Mouse (Mus musculus) limb, embryonic 10.5 days (tissue): ENCODE measurements around the gene Smok3b. TPM values are rescaled to one million over a fixed set of nuclear protein-coding genes. Genes with fewer than 3 reads are reported as not detected.

ENCODE experiments used
- DNase-seq: peaks from one replicate; pipeline ENCODE4 v3.0.0-alpha.2; 2017; ENCODE audit warnings: low spot score
- H3K27ac ChIP-seq: fragments of 300-500 bp; sonication (generic); 2 replicates; pipeline ENCODE4 v1.5.1; 2016; ENCODE audit warnings: mild to moderate bottlenecking
- H3K27me3 ChIP-seq: fragments of 300-500 bp; sonication (generic); 2 replicates; pipeline ENCODE4 v1.6.1; 2016; ENCODE audit warnings: low read depth, mild to moderate bottlenecking; ENCODE audit not compliant: poor library complexity, severe bottlenecking
- H3K36me3 ChIP-seq: fragments of 300-500 bp; sonication (generic); 2 replicates; pipeline ENCODE4 v1.6.1; 2016; ENCODE audit warnings: mild to moderate bottlenecking, moderate library complexity
- H3K4me1 ChIP-seq: fragments of 300-500 bp; sonication (generic); 2 replicates; pipeline ENCODE4 v1.6.1; 2016
- H3K4me3 ChIP-seq: fragments of 300-500 bp; sonication (generic); 2 replicates; pipeline ENCODE4 v1.5.1; 2016; ENCODE audit warnings: mild to moderate bottlenecking, moderate library complexity
- H3K9me3 ChIP-seq: fragments of 300-500 bp; sonication (generic); replicated peaks from 2 replicates; pipeline ENCODE4 v1.6.1; 2016; ENCODE audit warnings: mild to moderate bottlenecking
- WGBS: fragments of 180-500 bp; shearing (Covaris S2); methylation state at CpG from one replicate; pipeline ENCODE4 v1.1.7; 2016; 5-methylcytosine and 5-hydroxymethylcytosine counted together
- polyA plus RNA-seq: library from polyadenylated mRNA; unstranded; fragments of >200 nt; fragmentation: Nextera tagmentation; extraction: Ambion mirVana; gene quantifications from 2 replicates; pipeline ENCODE4 v1.2.1, GENCODE M21; 2016

Smok3b gene
- polyA plus RNA-seq, 1 experiment from 2014 or later: not detected

DNA sequence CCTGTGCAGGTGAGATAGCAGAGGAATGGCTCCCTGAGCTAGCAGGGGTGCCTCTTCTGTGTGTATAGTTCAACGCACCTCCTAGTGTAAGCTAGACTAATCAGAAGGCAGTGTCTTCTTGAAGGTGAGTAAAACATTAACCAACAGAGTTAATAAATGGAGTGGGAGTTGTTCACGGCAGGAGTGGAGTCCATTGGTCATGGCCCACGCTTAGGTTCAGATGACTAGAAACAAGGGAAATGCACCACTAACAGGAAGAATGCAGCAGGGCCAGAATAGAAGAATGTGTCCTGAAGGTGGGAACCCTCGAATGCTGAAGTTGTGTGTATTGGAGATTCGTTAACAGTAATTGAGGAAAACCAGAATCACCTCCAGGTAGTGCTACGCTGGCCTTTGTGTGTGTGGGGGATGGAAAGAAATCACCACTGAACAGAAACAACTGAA lies 67.9 kb downstream of the Smok3b start:
- Histone ChIP-seq H3K36me3 (peaks cover 54% of the 10 kb centered on the region), H3K9me3 (no peaks in the 10 kb centered on the region), H3K27ac (no peak overlapping the region), H3K4me1 (peaks cover 12% of the 10 kb centered on the region), H3K4me3 (no peak overlapping the region), H3K27me3 (no peaks in the 10 kb centered on the region)
- DNase-seq: no peak
- 90% methylated on average over 6 of the region's 6 CpGs for WGBS

DNA sequence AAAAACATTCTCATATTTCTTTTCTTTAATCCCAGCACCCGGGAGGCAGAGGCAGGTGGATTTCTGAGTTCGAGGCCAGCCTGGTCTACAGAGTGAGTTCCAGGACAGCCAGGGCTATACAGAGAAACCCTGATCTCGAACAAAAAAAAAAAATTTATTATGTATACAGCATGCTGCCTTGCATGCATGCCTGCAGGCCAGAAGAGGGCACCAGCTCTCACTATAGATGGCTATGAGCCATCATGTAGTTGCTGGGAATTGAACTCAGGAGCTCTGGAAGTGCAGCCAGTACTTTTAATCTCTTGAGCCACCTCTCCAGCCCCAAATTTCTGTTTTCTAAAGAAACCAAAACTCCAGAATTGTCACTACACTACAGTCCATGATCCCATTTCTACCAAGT lies 69.0 kb downstream of the Smok3b start:
- H3K4me3 ChIP-seq: no peak overlapping the region
- WGBS: 90% methylated on average over 3 of the region's 3 CpGs
- H3K9me3 ChIP-seq: no peaks in the 10 kb centered on the region
- H3K36me3 ChIP-seq: peaks cover 66% of the 10 kb centered on the region
- H3K27ac ChIP-seq: no peak overlapping the region
- DNase-seq: no peak
- peaks cover 9% of the 10 kb centered on the region for H3K4me1 ChIP-seq
- no peaks in the 10 kb centered on the region for H3K27me3 ChIP-seq

DNA sequence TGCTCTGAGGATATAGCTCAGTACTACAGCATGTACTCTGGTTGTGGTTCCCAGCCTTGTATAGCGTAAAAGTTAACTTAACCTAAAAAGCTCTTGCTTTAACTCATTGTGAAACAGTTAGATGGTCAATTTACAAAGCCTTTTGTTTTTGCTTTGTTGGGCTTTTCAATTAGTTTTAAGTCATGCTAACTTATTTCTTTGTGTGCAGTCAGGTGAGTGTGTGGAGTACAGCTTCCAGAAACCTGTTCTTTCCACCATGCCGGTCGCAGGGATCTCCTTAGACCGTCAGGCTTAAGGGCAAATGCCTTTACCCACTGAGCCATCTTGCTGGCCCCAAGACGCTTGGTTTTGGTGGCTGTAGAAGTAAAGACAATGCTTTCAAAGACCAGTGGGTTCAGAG lies 69.5 kb downstream of the Smok3b start:
- Histone ChIP-seq H3K36me3 (peaks cover 70% of the 10 kb centered on the region), H3K27me3 (no peaks in the 10 kb centered on the region), H3K4me1 (peaks cover 9% of the 10 kb centered on the region), H3K9me3 (no peaks in the 10 kb centered on the region), H3K4me3 (no peak overlapping the region), H3K27ac (no peak overlapping the region)
- no peak for DNase-seq
- 95% methylated on average over 5 of the region's 5 CpGs for WGBS

DNA sequence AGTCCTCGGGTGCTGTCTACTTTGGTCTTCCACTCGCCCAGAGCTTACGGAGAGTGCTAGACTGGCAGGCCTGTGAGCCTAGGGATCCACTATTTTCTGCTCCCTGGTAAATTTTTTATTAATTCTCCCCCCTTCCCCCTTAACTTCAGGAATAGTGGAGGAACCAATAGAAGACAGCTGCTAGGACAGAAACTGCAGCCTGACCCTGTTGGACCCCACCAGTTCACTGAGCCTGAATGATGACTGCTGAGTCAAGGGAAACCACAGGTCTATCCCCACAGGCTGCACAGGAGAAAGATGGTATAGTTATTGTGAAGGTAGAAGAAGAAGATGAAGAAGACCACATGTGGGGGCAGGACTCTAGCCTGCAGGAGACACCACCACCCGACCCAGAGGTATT lies 71.5 kb downstream of the Smok3b start:
- DNase-seq: no peak
- no peaks in the 10 kb centered on the region for H3K4me1 ChIP-seq
- no peaks in the 10 kb centered on the region for H3K27me3 ChIP-seq
- no peak overlapping the region for H3K27ac ChIP-seq
- H3K36me3 ChIP-seq: peaks cover 83% of the 10 kb centered on the region
- WGBS: 93% methylated on average over 4 of the region's 4 CpGs
- H3K9me3 ChIP-seq: no peaks in the 10 kb centered on the region
- H3K4me3 ChIP-seq: no peak overlapping the region

DNA sequence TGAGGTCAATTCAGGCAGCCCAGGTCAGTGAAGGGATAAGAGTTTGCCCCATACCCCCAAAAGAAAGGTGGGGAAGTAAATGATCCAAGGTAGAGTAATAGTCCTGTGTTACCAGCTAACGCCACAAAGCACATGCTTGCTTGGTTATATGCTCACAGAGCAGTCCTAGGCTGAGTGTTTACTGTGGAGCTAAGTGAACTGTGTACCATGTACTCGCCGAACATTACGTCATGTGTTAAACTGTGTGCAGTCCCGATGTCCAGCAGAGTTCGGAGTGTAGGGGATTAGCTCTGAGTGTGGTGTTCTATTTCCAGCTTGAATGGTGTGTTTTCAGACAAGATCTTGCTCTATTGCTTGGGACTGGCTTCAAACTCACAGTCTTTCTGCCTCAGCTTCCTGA lies 73.2 kb downstream of the Smok3b start:
- Histone ChIP-seq H3K9me3 (no peaks in the 10 kb centered on the region), H3K4me3 (no peak overlapping the region), H3K27me3 (no peaks in the 10 kb centered on the region), H3K4me1 (no peaks in the 10 kb centered on the region), H3K27ac (no peak overlapping the region), H3K36me3 (peaks cover 83% of the 10 kb centered on the region)
- DNase-seq: no peak
- 97% methylated on average over 6 of the region's 6 CpGs for WGBS

Other genes with a start within 250 kb of the Smok3b start
- 47.0 and 49.5 TPM in 2 replicates for gene Ppp1r35, start 242.6 kb upstream of the Smok3b start, polyA plus RNA-seq
- gene Mepce, start 233.8 kb upstream of the Smok3b start, polyA plus RNA-seq: 11.3 and 11.8 TPM in 2 replicates
- gene Zcwpw1, start 233.6 kb upstream of the Smok3b start, polyA plus RNA-seq: 8.4 and 15.8 TPM in 2 replicates
- gene Pilra, start 185.1 kb upstream of the Smok3b start, polyA plus RNA-seq: 0.34 and 0.39 TPM in 2 replicates
- not detected in 2 replicates for gene Pilrb1, start 163.3 kb upstream of the Smok3b start, polyA plus RNA-seq
- gene Pilrb2, start 149.6 kb upstream of the Smok3b start, polyA plus RNA-seq: not detected in 2 replicates
- gene Cyp3a13, start 99.8 kb upstream of the Smok3b start, polyA plus RNA-seq: not detected in 2 replicates
- gene Gjc3, start 58.3 kb upstream of the Smok3b start, polyA plus RNA-seq: 0.04 TPM in 1 of 2 replicates, not detected in the other
- gene Azgp1, start 39.9 kb upstream of the Smok3b start, polyA plus RNA-seq: not detected in 2 replicates
- not detected in 2 replicates for gene Smok3a, start 168 bp upstream of the Smok3b start, polyA plus RNA-seq
- gene Smok3c, start 31.8 kb downstream of the Smok3b start, polyA plus RNA-seq: not detected in 2 replicates
- gene Zkscan1, start 63.7 kb downstream of the Smok3b start, polyA plus RNA-seq: 24.5 and 29.4 TPM in 2 replicates
- gene Zscan21, start 95.5 kb downstream of the Smok3b start, polyA plus RNA-seq: 87.1 and 97.2 TPM in 2 replicates
- 29.7 and 36.3 TPM in 2 replicates for gene Zfp113, start 134.3 kb downstream of the Smok3b start, polyA plus RNA-seq
- gene Cops6, start 139.6 kb downstream of the Smok3b start, polyA plus RNA-seq: 381 and 386 TPM in 2 replicates
- 26.4 and 32.0 TPM in 2 replicates for gene Ap4m1, start 150.6 kb downstream of the Smok3b start, polyA plus RNA-seq
- 384 and 399 TPM in 2 replicates for gene Mcm7, start 151.0 kb downstream of the Smok3b start, polyA plus RNA-seq
- 133 and 145 TPM in 2 replicates for gene Taf6, start 166.0 kb downstream of the Smok3b start, polyA plus RNA-seq
- gene Cnpy4, start 166.1 kb downstream of the Smok3b start, polyA plus RNA-seq: 54.6 and 60.4 TPM in 2 replicates
- 6.6 and 9.5 TPM in 2 replicates for gene Mblac1, start 172.9 kb downstream of the Smok3b start, polyA plus RNA-seq
- not detected in 2 replicates for gene Nxpe5, start 204.5 kb downstream of the Smok3b start, polyA plus RNA-seq
- 35.4 and 39.7 TPM in 2 replicates for gene Lamtor4, start 234.1 kb downstream of the Smok3b start, polyA plus RNA-seq
- 5.4 and 6.3 TPM in 2 replicates for gene BC037034, start 242.6 kb downstream of the Smok3b start, polyA plus RNA-seq